Mouse (Mus musculus) cerebellum, adult 18-20 months (tissue): ENCODE measurements around the gene Spdye4b.
"Not testable (repeated sequence)": the region's sequence is repeated elsewhere in the genome, so short reads cannot be mapped to it uniquely, and the experiment has no call there.

Experiments used
- DNase-seq, 2 experiments: peaks; one replicate each; pipeline ENCODE4 v3.0.0; 2021

Gene Spdye4b

DNA sequence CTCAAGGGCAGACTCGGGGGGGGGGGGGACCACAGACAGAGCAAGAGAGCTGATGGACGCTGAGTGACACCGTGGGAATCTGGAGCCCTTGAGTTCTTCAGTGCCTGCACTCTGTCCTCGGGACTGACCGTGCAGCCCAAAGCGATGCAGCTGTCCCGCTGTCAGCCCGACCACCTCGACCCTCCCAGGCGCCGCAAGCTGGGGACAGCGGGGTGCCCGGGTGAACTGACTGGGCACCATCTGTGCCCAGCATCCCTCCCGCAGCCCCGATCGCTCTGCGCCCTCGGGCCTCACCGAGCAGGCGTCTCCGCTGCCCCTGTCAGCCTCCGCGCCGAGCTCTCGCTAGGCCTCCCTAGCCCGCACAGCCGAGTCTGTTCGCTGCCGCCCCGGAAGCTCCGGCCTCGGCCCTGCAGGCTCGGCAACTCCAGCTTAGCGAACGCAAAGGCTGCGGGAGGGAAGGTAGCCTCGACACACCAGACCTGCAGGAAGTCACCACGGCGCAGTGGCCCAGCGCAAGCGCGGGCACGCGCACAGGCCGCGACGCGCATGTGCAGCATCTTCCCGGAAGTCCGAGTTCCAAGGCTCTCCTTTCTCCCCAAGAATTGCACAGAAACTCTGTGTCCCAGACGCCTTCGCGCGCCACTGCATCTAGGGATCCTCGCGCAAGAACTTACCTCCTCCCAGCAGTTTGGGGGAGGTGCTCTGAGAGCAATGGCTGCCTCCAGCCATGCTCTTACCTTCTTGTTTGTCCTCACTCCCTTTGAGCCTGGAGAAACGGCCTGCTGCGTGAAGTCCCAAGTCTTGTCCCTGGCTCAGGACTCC is at the start of gene Spdye4b, which contains the start of gene Rbak:
Gene Spdye4b, plus strand, starts transcription at position 763 of the 822 bp plus-strand sequence.
Gene Rbak, minus strand, starts transcription at position 521 of the 822 bp plus-strand sequence.
- DNase-seq, result peak; percentile 95 to 96

DNA sequence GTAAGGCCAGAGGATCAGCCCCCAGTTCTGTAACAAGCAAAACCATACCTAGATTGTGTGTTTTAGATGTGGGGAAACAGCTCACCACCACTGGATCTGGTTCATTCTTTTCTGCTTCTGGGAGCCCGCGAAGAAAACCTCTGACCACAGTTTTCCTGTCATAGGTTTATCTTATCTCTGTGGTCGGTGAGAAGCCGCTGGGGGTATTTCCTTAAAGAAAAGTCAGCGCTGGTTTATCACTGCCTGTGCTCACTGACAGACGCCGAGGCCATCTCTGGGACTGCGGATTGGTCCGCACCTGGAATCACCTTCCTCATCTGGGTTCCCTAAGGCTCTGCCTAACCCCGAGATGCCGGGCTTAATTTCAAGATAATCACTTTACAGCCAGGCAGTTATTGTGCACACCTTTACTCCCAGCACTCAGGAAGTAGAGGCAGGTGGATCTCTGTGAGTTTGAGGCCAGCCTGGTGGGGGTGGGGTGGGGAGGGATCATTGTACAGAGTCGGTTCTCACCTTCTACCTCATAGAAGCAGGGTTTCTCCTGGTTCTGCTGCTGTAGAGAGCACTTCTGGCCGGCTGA is 47.8 kb upstream of the Spdye4b start:
- no peak for DNase-seq

DNA sequence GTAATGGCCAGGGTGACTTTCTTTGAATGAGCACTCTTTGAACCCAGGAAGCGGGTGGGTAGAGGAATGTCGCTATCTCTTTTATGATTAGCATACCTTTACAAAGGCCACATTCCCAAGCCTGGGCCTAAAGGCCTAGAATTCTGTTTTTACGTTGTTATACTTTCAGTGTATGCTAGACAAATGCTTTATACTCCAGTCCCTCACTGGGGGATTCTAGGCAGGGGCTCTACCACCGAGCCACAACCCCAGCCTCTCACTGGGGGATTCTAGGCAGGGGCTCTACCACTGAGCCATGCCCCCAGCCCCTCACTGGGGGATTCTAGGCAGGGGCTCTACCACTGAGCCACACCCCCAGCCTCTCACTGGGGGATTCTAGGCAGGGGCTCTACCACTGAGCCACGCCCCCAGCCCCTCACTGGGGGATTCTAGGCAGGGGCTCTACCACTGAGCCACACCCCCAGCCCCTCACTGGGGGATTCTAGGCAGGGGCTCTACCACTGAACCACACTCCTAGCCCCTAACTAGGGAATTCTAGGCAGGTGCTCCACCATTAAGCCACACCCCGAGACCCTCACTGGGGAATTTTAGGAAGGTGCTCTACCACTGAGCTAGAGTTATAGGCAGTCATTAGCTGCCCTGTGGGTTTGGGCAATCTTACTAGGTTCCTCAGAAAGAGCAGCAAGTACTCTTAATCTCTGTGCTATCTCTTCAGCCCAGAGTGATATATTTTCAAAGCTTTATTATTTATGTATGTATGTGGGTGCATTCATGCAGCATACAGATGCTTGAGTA is 46.4 kb upstream of the Spdye4b start:
- not testable (repeated sequence) for DNase-seq

DNA sequence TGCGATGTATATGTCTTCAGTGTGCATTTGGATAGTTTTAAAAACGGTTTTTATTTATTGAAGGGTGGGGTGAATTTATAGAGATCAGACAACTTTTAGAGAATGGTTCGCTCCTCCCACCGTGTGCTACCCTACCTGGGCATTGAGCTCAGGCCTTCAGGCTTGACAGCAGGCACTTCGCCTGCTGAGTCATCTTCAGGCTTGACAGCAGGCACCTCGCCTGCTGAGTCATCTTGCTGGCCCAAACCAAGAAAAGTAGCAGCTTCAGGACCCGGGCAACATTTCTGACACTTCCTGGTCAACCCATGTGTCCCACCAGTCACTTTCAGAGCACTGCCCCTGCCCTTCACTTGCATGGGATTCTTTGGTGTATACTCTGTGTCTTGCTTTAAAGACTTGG is 45.8 kb upstream of the Spdye4b start:
- DNase-seq, result no peak

DNA sequence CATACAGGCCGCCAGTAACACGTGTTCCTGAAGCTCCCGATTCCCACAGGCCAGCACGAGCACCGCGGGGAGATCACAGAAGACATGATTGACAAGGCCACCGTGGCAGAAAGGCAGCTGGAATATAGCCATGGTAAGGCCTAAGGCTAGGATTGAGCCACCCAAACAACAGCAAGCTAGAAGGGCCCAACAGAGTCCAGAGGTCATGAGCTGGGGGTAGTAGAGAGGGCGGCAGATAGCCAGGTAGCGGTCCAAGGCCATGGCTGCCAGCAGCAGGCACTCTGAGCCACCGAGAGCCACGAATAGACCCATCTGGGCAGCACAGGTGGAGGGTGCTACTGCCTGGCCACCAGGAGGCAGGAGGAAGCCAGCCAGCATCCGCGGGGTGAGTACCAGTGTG is 43.2 kb upstream of the Spdye4b start:
- DNase-seq, result no peak

DNA sequence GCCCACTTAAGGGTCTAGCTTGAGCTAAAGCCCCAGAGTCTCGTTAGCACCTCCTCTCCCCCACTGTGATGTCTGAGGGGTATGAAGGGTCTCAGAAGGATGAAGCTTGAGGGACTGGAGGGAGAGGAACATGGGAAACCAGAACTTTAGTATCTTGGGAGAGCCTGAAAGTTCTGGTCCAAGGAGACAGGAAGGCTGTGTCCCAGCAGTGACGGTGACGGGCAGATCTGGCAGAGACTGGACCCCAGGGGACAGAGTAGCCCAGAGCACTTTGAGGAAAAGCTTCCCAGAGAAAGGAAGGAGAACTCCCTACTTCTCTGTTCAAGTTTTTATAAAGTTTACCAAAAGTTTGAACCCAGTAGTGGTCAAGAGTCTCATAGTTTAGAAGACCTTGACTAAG is 33.3 kb upstream of the Spdye4b start, which contains the start of gene Olfr718-ps1:
Gene Olfr718-ps1, minus strand, starts transcription at position 101 of the 400 bp plus-strand sequence.
- no peak for DNase-seq

DNA sequence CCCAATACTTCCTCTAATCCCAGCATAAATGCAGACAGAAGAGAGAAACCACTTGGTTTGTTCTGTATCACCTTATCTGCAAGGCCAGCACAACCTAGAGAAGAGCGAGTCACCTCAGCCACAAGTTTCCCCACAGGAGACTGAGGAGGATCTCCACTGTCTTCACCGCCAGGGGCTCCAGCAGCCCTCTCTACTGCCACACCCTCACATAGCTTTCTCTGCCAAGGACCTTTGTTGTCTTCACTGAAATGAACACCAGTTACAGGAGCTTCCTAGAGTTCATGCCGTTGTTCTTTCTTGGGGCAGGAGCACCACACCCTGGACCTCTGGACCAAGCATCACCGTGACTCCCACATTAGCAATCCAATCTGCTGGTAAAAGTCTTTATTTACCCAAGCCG is 32.2 kb upstream of the Spdye4b start:
- no peak for DNase-seq

DNA sequence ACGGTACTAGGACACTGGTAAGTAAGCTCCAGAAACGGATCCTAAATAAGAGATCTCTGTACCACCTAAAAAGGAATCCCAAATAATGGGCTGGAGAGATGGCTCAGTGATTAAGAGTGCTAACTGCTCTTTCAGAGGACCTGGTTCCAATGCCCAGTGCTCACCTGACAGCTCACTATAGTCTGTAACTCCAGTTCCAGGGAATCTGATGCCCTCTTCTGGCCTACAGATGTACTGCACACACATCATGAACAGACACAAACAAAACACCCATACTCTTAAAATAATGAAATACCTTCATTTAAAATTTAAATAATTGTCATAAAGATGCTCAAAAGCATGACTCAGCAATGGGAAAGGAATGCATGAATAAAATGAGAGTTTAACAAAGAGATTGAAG is 31.3 kb upstream of the Spdye4b start:
- no peak for DNase-seq

DNA sequence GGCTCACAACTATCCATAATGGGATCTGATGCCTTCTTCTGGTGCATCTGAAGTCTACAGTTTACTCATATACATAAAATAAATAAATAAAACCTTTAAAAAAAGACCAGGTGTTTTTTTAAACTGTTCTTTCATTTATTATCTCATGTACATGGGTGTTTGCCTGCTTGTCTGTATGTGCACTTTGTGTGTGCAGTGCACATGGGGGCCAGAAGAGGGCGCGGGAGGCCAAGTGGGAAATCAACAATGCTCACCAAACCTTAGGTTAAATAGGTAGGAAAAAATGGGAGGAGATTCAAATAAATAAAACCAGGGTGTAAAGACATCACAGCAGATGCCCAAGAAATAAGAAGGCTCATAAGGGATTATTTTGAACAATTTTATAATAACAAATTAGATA is 30.8 kb upstream of the Spdye4b start:
- no peak for DNase-seq

DNA sequence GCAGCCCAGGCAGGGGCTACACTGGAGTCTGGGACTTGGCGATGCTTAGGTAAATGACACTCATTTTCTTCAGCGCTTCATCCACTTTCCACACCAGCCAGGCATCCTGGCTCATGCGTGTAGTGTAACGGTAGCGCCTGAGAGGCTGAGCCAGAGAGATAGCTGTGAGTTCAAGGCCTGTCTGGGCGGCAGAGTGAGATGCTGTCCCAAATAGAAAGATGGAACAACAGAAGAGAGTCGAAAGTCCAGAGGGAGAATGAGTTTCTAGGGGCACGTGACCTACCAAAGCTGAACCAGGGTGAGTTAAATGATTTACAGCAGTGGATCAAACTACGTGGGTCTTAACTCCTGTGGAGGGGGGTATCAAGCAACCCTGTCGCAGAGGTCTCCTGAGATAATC is 27.1 kb upstream of the Spdye4b start:
- DNase-seq, result no peak

DNA sequence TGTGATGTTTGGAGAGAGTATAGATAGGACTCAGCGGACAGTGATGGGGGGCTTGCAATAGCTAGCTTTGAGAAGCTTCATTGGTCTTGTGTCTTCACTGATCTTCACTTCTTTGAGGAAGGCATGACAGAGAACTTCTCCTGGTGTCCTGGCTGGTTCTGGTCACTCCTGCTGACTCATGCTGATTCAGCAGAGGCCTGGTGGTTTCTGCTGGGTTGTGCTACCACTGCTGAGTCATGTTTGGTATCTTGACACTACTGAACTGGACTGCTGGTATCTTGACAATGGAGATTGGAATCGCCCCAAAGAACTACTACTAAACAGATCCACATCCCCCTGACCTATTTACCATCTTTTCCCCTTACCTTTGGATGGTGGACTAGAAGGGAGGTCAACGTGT is 25.3 kb upstream of the Spdye4b start:
- no peak for DNase-seq

DNA sequence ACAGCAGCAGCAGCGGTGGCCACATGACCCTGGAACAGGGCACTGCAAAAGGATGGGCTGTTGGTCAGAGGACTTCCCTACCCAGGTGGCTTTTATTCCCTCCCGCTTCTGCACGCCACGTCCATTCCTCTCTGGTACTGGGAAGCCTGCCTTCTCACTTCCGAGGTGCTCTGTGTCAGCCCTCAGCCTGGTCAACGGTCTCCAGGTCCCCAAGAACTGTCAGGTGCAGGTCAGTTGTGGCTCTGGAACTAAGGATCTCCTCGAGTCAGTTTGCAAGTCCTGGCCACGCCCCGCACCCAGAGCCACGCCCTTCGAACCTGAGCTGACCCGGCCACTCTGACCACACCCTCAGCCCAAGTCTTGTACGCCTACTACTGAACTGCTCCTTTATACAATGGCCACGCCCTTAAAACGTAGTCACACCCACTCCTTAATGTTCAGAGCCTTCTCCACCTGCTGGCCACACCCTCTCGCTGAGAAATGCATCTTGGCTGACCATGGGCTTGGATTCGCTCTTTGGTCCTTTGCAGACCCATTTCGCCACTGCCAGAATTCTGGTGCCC is 15.2 kb upstream of the Spdye4b start:
- no peak for DNase-seq

DNA sequence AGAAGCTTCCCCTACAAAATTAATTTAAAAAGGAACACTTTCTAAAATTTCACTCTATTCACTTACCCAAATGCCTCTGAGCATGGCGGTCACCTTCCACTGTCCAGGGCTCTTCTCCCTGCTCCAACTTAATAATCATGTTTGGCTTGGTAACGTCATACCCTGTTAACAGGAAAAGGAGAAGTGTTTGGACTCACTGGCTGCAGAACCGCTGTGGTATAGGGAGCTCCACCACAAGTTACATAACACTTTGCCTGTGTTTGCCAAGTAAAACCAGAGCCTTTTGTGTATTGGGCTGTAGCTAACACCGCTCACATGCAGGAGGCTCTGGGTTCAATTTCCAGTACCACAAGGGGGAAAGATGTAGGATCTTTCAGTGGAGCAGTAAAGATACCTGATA is 4.8 kb upstream of the Spdye4b start:
- DNase-seq, result no peak

DNA sequence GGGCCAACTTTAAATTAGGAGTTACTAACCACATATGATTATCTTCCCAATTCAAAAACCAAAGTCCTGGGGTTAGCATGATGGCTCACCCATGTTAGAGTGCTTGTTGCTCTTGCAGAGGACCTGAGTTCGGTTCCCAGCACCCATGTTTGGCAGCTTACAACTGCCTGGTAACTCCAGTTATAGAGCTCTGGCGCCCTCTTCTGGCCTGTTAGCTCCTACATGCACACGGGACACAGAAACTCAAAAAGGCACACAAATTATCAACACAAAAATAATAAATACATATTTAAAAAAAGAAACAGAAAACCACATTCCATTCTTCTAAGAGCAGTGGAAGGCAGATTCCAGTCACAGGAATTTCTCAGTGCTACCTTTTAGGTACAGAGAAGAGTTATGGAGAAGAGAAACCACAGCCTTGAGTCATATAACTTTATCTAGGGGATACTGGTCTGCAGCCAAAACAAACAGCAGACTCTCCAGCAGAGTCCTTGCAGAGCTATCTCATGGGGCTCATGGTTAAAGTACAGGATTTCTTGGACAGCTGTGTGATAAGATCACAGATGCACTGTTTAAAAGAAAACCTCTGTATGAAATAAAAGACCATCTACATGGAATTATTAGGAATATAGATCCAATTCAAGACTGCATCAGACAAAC is 3.1 kb upstream of the Spdye4b start:
- no peak for DNase-seq

DNA sequence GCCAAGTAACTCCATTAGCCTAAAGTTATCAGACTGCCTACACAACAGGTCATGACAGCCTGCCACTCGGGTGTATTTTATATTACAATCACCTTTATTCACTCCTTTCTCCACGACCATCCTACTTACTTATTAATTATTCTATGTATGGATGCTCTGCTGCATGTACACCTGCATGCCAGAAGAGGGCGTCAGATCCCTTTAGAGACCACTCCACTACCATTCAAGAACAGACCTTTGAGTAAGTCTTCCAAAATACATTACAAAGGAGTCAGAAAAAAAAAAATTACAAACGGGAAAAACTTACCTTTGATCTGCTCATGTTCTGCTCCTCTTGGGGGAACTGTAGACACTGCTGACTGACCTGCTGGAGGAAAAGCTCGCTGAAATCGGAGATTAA is 1.6 kb upstream of the Spdye4b start:
- peak in 1 of 2 experiments; percentile 24 for DNase-seq

DNA sequence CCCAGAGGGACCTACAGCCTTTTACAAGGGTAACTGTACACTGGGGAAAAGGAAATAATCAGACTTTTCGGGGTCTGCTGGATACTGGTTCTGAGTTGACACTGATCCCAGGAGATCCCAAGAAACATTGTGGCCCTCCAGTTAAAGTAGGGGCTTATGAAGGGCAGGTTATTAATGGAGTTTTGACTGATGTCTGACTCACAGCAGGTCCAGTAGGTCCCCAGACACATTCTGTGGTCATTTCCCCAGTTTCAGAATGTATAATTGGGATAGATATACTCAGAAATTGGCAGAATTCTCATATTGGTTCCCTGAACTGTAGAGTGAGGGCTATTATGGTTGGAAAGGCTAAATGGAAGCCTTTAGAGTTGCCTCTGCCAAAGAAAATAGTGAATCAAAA is 7.2 kb downstream of the Spdye4b start:
- DNase-seq, result not testable (repeated sequence)

DNA sequence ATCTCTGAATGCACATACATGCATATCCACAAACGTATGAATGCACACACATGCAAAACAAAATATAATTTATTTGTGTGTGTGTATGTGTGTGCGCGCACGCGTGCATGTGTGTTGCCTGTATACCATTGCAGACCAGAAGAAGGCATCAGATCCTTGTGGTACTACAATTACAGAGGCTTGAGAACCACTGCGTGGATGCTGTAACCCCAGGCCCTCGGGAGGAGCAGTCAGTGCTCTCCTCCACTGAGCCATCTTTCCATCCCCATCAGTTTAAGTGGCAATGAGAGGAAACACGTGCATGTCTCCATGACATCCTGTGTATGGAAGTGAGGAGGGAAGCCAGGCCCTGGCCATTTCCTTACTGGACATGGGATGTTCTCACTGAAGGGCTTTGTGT is 12.0 kb downstream of the Spdye4b start:
- no peak for DNase-seq

DNA sequence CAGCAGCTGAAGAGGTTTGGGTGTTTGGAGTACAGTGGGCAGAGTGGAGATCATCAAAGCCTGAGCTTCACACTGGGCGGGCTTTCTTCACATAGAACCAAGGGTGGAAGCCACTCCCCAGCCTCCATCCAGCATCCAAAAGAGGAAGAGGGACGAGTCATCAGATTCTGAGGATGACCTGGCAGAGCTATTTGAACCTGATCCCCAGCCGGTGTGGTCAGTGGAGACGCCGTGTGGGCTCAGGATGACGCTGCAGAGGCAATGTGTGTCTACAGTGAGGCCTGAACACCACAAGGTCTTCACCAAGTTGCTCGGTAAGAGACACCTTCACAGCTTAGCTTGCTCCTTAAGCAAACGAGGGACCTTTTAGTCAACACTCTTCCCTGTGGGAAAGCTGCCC is 13.9 kb downstream of the Spdye4b start:
- DNase-seq, result not testable (repeated sequence)

DNA sequence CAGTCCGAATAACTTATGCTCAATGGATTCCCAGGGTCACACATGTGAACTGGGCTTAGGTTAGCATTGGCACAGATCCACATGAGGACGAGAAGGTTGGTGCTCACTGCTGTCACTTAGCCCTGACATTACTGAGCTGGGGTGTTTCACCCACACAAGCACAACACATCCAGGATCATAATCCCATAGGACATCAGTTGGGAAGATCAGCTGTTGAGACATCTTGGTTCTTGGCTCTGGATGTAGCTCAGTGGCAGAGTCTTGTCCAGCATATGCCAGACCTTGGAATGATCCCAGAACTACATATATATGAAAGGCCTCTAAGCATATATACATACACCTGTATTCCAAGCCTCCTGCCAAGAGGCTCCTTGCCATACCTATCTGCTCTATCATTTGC is 14.3 kb downstream of the Spdye4b start:
- DNase-seq, result no peak

DNA sequence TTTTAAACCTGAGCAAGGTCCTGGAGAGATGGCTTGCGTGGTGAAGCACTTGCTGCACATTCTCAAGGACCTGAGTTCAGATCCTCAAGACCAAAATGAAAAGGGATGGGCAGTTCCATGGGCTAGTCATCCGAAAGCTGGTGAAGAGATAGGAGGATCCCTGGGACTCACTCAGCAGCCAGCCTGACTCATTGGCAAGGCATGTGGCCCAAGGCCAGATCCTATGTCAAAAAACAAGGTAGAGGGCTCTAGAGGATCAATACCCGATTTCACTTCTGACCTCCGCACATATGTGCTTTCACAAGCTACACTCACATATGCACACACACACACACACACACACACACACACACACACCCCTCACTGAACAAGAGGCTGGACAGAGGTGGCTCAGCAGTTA is 15.7 kb downstream of the Spdye4b start:
- no peak for DNase-seq

DNA sequence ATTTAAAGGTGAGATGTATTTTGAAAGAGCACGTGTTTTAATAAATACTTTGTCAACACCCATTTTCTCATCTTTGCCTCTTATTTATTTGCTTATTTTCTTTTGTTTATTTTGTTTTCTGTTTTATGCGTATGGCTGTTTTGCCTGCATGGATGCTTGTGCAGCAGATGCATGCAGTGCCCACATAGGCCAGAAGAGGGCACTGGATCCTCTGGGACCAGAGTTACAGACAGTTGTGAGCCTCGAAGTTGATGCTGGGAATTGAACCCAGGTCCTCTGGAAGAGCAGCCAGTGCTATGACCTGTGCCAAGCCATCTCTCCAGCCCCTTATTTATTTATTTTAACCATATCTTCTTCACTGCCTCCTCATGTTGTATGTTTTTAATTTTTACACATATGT is 24.2 kb downstream of the Spdye4b start:
- no peak for DNase-seq

DNA sequence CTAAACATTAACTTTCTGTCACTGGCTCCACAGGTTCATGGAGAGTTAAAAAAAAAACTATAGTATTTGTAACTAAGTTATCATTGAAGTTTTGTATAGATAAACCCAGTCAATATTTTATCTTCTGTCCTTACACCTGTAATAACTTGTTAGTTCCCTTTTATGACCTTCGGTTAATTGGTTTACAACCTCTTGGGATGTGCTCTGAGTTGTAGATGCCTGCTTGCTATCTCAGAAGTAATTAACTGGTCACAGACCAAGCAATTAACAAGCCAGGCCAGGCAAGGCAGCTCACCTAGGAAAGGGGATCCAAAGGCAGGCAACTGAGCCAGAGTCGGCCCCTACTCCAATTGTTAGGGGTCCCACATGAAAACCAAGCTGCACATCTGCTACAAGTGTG is 33.0 kb downstream of the Spdye4b start:
- no peak for DNase-seq

DNA sequence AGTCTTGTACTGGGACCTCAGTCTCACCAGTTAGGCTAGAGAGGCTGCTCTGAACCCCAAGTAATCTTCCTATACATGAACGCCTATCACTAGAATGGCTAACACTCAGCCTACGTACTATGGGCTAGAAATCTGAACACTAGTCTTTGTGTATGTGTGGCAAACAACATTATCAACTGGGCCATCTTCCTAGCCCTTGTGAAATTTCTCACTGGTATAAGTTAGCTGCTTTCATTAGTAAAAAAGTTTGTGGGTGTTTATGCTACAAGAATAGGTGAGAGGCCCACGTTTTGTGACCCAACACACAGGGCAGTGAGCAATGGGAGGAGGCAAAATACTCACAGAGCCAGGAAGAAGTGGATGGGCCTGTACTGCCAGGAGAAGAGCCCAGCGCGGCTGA is 40.2 kb downstream of the Spdye4b start:
- no peak for DNase-seq
